Mouse (Mus musculus): ENCODE results near the gene Prkce.

DNA sequence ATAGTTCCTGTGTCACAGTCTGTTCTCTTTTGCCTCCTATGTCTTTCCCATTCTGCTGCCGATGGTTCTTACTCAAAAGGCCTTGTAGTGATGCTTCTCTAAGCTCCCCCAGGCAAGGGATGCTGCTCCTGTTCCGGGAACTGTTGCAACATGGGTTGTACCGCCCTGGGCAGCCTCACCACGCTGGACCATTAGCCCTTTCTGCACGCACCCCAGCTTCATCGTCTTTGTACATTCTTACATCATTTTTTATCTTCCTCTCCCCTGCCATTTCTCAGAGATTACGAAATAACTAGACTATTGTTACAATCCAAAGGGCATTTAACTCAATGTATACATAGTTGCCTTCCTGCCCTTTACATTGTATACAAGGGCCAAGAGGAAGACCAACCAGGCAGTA lies 3.2 kb upstream of the Prkce start:
- no peak for TF ChIP-seq USF1 (IDR thresholded peaks at IDR 0.05; ENCODE audit: low read depth)
- TF ChIP-seq E2F4 (IDR thresholded peaks at IDR 0.05; ENCODE audit: insufficient read depth) = no peak
- no peak for TF ChIP-seq MYOG (IDR thresholded peaks at IDR 0.05; ENCODE audit: control insufficient read depth in 1 of 3, insufficient read depth in 1 of 3, insufficient read length in 2 of 3, low read depth in 2 of 3)
- TF ChIP-seq MYOD1 (IDR thresholded peaks at IDR 0.05; ENCODE audit: control insufficient read depth in 1 of 3, insufficient read length in 2 of 3, low read depth in 2 of 3) = no peak
- TF ChIP-seq POLR2A (IDR thresholded peaks at IDR 0.05; ENCODE audit: insufficient read length, low read depth) = no peak
- peak; percentile 40 for TF ChIP-seq POLR2AphosphoS2 (IDR thresholded peaks at IDR 0.05; ENCODE audit: insufficient read length, low read depth)
- no peak for TF ChIP-seq MAX (IDR thresholded peaks at IDR 0.05; ENCODE audit: low read depth)
- no peak for TF ChIP-seq CEBPB (IDR thresholded peaks at IDR 0.05; ENCODE audit: insufficient read depth, poor library complexity, severe bottlenecking)
- TF ChIP-seq TCF12 (IDR thresholded peaks at IDR 0.05; ENCODE audit: insufficient read depth, poor library complexity, severe bottlenecking) = no peak
